Mouse (Mus musculus): Measurements from ENCODE around the gene Olfr1131. TPM values are rescaled to one million over a fixed set of nuclear protein-coding genes. Genes with fewer than 3 reads are reported as not detected.

The Olfr1131 gene
- not detected for total RNA-seq (2023)

DNA sequence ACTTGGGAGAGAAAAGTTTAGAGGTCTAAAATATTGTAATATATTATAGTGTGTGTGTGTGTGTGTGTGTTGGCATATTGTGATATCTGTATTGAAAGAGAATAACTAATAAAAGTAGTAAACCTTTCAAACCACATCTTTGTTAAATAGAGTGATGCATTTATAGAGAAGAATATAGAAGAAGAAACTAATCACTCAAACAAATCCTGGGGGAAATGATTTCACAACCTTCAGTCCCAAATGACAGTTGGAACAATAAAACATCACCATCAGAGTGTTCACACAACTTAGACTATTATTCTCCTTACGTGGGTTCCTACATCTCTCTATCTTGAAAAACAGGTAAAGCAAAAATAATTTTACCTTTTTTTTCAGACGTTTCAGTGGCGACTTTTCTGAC lies at the start of gene Olfr1131:
Olfr1131 (plus strand) TSS at position 301 of the 400 bp plus-strand sequence.

DNA sequence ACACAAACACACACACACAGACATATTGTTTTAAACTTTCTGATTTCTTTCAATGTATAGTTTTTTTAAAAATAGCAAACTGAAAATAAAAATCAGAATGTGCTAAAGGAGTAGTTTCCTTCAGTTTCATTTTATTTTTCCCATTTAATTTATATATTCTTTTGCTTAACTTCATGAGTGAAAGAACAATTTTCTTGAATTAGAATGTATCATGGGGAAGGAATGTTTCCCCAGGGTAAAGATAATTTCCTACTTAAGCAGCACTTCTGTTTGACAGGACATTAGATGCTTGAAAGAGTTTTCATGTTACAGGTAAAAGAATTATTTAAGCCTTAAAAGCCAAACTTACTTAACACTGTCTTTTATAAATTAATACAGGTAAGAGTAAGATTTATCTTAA lies 21.0 kb upstream of the Olfr1131 start, which contains the start of gene Olfr1130:
Olfr1130 (plus strand) TSS at position 301 of the 400 bp plus-strand sequence.

DNA sequence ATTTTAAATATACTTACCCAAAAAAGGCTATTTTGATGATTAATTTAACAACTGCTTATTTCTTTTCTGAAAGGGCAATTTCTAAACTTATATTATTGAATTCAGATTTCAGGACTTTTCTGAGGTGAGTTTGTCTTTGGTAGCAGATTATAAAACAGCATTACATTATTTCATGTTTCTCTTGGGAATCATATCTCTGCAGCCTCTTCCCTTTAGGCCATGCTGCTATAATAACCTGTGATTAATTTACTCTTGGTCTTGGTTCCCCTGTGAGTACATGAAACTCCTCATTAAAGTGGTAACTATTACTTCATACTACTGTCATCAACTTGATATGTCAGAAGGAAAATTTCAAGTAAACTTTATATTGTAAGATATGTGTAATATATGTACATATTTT lies 10.5 kb downstream of the Olfr1131 start, which contains the start of gene Olfr1132:
Olfr1132 (minus strand) TSS at position 101 of the 400 bp plus-strand sequence.

DNA sequence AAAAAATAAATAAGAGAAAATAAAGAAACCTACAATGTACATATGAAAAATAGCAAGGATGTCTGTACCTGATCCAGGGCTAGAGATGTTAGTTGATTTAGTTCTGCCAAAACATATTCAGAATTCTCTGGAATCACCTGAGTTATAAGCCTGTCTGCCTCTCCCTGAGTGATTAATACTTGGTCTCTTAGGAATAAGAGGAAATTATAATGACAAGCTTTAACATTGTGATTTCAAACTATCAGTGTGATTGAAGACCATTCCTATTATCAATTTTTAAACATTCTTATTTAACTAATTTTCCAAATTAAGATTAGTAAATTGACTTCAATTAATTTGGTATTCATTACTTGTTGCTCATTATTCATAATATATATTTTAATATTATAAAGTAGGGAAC lies 20.4 kb downstream of the Olfr1131 start, which contains the start of gene Olfr1133:
Olfr1133 (minus strand) TSS at position 101 of the 400 bp plus-strand sequence.

DNA sequence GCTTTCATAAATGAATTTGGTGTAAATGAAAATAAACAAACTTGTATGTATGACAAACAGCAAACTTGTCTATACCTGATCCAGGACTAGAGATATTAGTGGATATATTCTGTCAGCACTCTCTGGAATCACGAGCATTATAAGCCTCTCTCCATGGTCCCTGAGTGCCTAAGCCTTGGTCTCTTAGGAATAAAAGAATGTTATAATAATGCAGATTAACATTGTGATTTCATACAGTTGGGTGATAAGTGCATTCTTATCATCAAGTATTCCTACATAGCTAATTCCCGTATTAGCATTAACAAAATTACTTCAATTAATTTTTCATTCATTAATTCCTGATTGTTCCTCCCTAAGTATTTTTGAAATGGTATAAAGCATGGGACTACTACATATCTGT lies 31.5 kb downstream of the Olfr1131 start, which contains the start of gene Olfr1134:
Olfr1134 (minus strand) TSS at position 101 of the 400 bp plus-strand sequence.

DNA sequence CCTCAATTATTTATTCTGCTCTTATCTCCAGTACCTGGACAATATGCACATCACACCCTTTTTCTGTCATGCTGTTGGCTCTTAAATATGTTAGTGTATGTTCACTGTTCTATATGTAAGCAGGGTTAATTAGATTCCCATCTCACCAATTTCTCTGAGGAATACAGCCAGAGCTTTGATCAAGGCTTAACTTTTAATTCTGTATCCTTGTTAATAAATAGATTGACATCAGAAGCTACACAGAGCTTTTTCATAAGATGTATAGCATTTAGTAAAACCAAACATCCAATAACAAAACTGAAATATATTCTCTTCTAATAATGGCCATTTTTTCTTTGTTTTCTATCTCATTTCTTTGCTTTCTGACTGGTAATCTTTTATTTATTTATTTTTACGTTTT lies 46.7 kb downstream of the Olfr1131 start, which contains the start of gene Olfr1135:
Olfr1135 (minus strand) TSS at position 101 of the 400 bp plus-strand sequence.

Other genes with a start within 250 kb of the Olfr1131 start
- 0.21 TPM for gene Olfr1122, start 241.3 kb upstream of the Olfr1131 start, total RNA-seq (2023)
- gene Olfr1123, start 210.5 kb upstream of the Olfr1131 start, total RNA-seq (2023) = not detected
- gene Olfr1124, start 196.8 kb upstream of the Olfr1131 start, total RNA-seq (2023) = not detected
- not detected for gene Olfr1126, start 173.1 kb upstream of the Olfr1131 start, total RNA-seq (2023)
- gene Pramel7, start 130.0 kb upstream of the Olfr1131 start, total RNA-seq (2023) = not detected
- gene Pramel6, start 120.5 kb upstream of the Olfr1131 start, total RNA-seq (2023) = not detected
- gene Olfr153, start 95.3 kb upstream of the Olfr1131 start, total RNA-seq (2023) = not detected
- gene Olfr1128, start 81.6 kb upstream of the Olfr1131 start, total RNA-seq (2023) = not detected
- not detected for gene Olfr1129, start 53.2 kb upstream of the Olfr1131 start, total RNA-seq (2023)
- not detected for gene Olfr1130, start 20.9 kb upstream of the Olfr1131 start, total RNA-seq (2023)
- gene Olfr1132, start 10.4 kb downstream of the Olfr1131 start, total RNA-seq (2023) = not detected
- gene Olfr1133, start 20.3 kb downstream of the Olfr1131 start, total RNA-seq (2023) = not detected
- gene Olfr1134, start 31.4 kb downstream of the Olfr1131 start, total RNA-seq (2023) = not detected
- gene Olfr1135, start 46.6 kb downstream of the Olfr1131 start, total RNA-seq (2023) = not detected
- gene Olfr1136, start 66.8 kb downstream of the Olfr1131 start, total RNA-seq (2023) = not detected
- not detected for gene Olfr1137, start 86.1 kb downstream of the Olfr1131 start, total RNA-seq (2023)
- gene Olfr1138, start 112.9 kb downstream of the Olfr1131 start, total RNA-seq (2023) = not detected
- gene Olfr1140, start 116.6 kb downstream of the Olfr1131 start, total RNA-seq (2023) = not detected
- not detected for gene Olfr1141, start 126.9 kb downstream of the Olfr1131 start, total RNA-seq (2023)
- not detected for gene Olfr152, start 152.4 kb downstream of the Olfr1131 start, total RNA-seq (2023)
- not detected for gene Olfr1143, start 173.5 kb downstream of the Olfr1131 start, total RNA-seq (2023)
- gene Olfr1145, start 182.7 kb downstream of the Olfr1131 start, total RNA-seq (2023) = not detected
- not detected for gene Olfr1148, start 203.4 kb downstream of the Olfr1131 start, total RNA-seq (2023)
- not detected for gene Olfr1150-ps1, start 216.9 kb downstream of the Olfr1131 start, total RNA-seq (2023)
- not detected for gene Olfr1151, start 228.8 kb downstream of the Olfr1131 start, total RNA-seq (2023)
- not detected for gene Olfr1152, start 239.4 kb downstream of the Olfr1131 start, total RNA-seq (2023)